Mouse (Mus musculus) frontal cortex, postnatal 36 days (tissue): Measurements from ENCODE around the gene Igsf21.

Source experiments
- DNase-seq, 2 experiments: peaks; one replicate each; pipeline ENCODE4 v3.0.0; 2022; ENCODE audit warnings: low spot score in 2 of 2

Igsf21 gene

DNA sequence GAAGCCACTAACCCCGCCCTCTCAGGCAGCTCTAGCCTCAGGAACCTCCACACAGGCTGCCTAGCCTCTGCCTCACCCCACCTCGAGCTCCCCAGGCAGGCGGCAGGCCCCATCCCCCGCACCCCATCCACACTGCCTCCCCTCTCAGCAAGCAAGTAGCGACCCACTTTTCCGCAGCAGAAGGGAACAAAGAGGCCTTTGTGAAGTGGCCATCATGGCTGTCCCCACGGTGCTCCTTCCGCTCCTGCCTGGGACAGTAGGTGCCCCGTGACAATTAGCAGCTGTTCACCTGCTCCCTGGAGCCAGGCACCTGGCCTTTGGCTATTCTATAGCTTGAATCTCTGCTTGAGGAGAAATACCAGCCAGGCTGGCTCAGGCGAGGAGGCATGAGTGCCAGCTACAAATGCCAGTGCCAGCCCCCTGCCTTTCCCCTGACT lies 9.3 kb downstream of the Igsf21 start:
- DNase-seq = no peak

DNA sequence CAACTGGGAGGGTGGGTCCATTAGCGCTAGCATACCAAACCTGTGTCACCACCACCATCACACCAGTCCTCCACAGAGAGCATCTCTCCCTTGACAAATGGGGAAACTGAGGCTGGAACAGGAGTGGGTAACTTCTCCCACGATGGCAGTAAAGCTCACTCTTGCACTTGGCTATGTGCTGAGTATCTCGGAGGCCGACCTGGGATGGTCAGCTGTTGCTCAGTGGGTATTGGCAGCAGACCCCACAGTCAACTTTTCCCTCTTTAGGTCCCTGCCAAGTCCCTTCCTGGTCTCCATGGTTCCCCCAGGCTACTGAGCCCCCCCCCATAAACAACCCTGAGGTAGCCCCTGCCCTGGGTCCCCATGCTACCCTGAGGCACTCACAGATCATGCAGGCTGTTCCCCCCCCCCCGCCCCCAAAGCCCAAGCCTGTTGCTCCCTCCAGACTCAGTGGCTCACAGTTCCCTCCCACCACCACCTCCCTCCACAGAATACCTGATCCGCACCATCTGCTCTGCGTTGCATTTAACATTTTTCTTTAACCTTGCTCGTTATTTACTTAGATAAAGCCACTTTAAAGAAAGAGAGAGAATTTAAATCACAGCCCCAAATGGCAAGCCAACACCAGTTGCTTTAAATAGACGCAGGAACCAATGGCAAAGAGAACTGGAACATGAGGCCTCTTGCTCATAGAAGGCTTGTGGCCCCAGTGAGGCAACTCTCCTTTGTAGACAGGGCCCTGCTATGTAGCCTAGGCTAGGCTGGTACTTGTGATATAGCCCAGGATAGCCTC lies 11.0 kb downstream of the Igsf21 start:
- no peak for DNase-seq

DNA sequence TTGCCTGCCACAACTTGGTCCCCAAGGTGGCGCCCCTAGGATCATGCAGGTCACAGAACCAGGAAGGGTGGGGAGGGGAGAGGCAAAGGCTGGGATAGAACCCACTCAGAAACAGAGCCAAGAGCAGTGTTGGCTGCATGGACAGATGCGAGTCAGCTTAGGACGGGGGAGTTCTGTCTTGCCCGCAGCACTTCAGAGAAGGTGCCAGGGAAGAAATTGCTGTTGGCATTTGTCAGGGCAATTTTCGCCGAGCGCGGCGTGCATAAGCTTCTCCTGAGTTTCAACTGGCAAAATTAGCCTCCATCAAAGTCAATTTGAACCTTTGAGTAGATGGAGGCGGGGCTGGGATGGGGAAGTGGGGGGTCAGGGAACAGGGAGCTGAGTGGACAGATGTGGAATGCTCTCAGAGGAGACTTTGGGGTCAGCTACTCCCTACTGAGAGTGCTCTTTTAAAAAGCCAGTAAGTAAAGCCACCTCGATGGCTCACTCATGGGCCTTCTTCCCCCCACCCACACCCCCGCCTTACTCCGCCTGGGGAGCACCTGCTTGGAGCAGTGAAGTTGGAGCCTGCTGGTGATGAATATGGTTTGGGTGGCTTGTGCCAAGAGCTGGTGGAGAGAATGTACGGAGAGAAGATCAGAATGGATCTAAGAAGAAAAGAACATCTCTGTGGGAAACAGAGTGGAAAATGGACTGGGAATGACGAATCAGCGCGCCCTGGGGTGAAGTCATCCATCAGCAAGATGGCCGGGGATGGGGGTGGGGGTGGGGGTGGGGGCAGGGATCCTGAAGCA lies 12.0 kb downstream of the Igsf21 start:
- no peak for DNase-seq

DNA sequence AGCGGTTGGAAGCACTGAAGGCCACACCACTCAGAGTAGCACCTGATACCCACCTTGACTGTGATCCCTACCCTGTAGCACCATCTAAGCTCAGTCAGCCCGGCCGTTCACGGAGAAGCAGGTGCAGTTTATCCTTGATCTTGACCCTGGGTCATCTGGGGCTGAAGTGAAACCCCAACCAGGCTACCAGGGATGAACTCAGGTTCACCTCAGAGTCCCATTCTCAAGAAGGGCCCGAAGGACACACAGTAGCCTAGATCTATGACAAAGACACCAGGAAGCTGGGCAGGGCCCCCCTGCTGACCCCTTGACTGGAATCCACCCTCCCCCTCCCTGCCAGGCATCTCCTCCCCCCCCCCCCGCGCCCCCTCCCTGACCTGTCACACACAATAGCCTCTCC lies 18.7 kb downstream of the Igsf21 start:
- no peak for DNase-seq

DNA sequence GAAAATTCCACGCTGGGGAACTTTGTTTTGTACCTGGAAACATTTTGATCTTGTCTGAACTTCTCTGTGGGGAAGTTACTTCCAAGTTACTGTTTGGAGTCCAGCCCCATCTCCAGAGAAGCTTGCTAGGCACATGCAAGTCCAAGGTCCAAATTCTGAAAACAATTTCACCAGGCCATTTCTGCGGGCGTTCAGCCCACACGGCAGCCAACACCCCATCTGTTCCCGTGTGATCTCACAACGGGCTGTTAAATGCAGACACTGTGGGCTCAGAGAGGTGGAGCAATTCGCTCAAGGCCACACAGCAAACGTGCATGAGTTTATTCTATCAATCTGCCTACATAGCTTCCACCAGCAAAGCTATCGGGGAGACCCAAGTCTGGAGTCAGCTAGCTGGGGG lies 21.4 kb downstream of the Igsf21 start:
- DNase-seq = peak in 1 of 2 experiments; percentile 50

DNA sequence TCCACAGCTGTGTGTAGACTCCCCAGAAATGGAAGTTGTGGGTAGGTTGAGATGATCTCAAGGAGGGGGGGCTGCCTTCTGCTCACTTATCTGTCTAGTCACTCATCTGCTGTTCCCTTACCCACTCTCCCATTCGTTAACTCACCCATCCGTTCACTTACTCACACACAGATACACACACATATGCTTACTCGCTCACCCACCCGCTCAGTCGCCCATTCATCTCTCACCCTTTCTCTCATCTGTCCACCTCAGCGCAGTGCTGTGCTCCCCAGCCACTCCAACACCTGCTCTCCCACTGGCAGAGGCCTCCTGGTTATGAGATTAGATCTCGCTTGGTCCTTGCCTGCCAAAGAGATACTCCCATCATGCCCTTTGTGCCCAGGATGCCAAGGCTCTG lies 22.1 kb downstream of the Igsf21 start:
- peak in 1 of 2 experiments; percentile 51 for DNase-seq

DNA sequence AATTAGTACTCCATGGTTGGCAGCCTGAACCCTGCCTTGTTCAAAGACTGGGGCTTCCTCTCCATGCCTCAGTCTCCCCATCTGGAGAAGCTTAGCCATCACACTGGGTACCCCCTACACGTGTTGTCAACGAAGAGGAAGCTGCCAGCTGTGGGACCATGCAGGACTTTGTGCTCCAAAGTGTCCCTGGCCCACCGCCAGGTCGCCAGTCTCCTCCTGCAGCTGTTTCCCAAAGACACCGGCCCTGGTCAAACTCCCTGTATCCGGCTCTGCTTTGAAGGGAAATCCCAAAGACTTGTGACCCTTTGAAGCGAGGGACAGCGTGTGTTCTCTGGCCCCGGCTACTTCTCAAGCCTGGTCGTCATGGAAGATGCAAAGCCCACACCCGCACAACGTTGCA lies 23.5 kb downstream of the Igsf21 start:
- DNase-seq = no peak

DNA sequence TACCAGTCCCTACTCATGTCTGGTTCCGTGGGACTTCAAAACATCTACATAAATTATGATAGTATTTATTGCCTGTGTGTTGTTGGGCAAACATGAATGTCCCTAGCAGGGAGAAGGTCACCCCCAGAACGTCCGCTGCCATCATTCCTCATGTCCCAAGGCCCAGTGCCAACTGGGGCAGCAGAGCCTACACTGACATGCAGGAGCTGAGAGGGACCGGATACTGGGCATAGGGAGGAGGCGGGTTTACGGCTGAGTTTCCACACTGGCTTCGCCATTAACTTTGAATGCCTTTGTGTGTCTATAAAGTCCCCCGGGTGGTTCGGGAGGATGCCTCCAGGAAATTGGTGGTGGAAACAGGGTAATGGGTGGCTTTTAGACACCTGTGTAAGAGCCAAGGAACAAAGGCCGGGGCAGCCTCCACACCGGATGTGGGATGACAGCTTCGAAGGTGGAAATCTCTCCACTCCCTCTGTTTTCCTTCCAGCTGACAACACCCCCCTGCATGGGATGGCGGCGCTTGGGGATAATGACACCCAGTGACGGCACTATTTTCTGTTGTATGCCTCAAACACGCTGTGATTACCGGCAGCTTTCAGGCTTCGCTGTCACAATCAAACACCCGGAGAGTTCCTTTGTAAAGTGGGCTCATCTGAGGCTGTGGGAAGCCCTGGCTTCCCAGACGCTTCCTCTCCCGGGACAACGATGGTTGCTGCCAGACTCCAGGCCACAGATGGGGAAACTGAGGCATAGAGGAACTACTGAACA lies 26.1 kb downstream of the Igsf21 start:
- DNase-seq = no peak

DNA sequence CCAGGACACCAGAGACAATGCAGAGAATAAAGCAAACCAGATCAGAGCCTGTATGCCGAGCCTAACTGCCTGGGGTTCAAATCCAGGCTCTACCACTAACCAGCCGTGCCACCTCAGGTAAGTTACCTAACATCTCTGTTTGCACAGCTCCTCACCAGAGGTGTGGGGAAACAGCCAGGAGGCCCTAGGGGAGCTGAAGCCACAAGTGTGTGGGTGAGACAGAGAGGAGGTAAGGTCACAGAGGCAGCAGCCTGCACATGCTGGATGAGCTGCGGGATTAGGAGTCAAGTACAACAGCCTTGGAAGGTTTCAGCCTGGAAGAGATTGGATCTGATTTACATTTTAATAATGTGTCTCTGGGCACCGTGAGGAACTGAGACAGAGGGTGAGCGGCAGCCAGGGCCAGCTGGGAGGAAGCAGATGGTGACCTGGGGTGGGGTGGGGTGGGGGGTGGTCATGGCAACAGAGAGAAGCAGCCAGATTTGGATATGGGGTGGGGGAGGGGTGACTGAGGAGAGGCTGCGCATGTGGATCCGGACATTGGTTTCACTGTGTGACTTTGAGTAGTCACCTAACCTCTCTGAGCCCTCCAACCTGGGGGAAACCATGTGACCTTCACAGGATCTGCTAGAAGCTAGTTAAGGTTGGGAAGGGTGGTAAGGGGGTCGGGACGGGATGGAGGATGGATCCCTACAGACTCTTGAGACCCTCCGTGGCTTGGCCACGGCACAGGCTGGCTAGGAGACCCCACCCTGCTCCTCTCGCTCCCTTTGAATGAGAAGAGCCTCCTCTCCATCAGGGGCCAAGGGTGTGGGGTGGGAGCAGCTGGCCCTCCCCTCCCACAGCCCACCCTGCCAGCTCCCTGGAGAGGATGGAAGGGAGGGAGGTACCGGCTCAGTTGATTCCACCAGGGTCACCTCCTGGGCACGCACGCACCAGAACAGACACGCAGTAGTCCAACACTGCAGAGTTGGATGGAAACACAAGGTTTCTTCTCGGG lies 27.4 kb downstream of the Igsf21 start:
- DNase-seq = no peak

DNA sequence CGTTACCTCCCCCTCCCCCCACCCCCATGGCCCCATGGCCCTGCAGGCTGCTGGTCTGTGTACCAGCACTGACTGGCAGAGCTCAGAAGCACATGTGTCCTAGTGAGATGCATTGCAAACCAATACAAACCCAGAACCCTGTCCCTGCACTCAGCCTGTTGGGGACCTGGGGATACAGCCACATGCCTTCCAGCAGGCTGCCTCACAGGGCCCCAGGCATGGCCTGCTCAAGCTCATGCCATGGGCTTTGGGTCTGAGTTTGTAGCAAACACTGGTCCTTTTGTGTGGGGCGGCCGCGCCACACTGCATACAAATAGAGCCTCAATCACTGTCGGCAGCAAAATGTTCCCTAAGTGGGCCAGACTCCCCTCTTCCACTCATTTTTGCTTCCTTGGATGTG lies 28.2 kb downstream of the Igsf21 start:
- DNase-seq = no peak

DNA sequence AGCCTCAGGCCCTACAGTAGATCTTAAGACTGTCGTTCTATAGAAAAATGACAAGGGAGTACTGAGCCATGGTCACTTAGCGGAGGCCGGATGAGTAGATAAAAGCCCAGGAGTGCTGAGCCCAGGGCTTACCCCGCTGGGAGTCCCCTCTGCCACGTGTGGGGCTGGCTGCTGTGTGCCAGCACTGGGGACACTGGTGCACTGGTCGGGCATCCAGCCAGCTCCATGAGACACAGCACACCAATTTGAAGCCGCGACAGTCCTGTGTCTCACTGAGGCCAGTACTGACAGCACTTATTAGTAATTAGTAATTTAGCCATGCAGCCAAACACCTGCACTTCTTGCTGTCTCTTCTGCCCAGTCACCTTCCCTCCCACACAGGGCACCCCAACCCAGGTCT lies 28.6 kb downstream of the Igsf21 start:
- DNase-seq = no peak

DNA sequence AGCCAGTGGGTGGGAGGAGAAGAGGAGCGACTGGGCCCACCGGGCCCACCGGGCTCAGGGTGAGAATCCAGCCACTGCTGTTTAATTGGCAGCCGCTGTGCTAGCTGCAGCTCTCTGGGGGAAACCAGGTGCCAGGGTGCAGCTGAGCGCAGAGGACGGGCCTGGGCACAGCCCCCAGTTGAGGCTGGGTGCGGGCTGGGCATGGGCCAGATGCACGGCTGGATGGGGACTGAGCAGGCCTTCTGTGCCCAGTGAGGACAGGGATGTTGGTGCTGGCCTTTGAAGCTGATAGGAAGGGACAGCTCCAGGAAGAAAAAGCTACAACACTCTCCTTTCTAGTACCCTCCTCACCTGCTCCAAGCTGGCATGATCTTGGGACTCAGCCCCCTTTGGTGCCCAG lies 30.5 kb downstream of the Igsf21 start:
- DNase-seq = no peak

DNA sequence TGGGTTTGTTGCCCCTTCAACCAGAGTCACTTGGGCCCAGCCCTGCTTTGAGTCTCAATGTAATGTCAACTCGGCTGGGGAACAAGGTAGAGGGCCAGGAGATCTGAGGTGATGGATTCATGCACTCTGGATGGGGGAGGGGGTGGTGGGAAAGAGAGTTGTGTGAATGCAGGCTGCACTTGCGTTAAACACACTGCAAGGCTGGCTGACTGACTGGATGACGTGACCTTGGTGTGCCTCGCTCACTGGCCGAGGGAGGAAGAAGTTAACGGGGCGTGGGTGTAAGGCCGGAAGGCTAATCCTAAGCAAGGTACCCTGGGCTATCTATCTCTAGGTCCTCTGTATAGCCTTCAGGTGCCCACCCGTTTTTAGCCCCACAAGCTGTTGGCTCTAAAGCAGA lies 31.4 kb downstream of the Igsf21 start:
- DNase-seq = no peak

DNA sequence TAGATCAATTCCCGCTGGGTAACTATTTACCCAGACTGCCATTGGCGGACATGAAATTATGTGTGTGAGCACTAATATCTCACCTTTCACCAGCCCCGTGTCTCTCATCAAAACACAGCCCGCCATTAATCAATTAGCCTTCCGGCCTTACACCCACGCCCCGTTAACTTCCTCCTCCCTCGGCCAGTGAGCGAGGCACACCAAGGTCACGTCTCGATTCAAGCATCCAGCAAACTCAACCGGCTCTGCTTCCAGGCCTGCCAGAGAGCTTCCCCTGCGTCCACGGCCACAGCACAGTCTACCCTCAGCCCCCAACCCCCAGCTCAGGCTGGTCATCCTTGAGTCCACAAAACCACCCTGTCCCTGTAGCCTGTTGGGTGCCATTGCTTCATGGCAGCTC lies 32.2 kb downstream of the Igsf21 start:
- DNase-seq = no peak

DNA sequence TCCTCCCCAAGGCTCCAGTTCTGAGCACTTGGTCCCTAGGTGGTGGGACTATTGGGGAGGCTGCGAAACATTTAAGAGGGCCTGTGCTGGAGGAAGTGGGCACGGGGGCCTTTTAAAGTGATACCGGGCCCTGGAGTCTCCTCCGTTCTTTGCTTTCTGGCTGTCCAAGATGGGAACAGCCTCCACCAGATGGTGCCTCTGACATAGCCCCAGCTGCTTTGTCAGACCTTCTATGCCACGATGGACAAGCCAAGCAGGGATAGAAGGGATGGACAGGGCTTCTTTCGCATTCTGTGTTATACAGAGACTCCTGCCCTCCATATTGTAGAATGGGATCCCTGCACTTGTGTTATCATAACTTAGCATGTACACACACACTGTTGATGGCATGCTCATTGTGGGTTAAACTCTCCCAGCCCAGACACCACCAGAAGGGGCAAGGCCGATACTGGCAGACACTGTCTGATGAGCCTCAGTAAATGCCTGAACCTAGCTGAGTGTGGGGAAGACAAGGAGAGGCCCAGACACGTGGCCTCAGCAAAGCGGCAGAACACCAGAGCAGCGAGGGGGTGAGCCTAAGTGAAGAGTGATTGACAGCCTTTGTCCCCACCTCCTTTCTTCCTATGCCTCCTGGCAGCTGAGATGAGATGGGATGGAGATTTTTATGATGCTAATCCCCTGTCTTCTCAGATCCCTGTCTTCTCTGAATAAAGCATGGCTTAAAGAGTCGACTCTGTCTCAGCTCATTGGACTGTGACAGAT lies 36.3 kb downstream of the Igsf21 start:
- DNase-seq = no peak

DNA sequence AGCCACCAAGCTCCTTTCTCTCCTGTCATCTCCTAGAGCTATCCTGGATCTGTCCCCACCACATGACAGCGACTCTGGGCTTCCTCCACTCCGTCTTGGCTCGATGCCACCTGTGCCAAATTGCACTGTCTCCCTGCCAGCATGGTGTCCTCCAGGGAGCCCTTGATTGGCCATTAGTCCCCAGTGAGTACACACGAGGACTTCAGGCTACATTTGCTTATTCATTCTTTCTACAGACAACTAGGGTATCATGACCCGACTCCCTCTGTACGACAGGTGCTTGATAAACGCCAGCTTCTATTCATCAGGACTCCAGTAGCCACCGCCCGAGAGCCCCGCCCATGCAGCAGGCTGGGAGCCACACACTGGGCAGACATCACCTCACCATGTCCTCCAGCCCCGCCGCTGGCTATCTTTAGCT lies 40.8 kb downstream of the Igsf21 start:
- peak; percentile 59 to 63 for DNase-seq

DNA sequence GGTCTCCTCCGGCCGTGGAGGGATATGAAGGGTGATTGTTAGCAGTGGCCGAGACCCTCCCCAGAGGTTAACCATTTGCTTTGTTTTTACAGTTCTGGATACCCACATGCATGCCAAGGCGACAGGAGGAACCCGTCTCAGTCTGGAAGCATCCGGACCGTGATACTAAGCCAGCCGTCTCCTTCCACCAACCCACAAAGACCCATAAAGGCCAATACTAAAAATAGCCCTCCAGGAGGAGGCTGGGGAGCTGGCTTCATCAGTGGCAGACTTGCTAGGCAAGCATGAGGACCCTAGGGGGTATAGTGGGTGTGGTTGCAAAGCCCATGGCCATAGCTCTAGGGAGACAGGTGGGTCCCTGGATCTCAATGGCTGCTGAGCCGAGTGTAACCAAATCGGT lies 41.8 kb downstream of the Igsf21 start:
- DNase-seq = no peak

DNA sequence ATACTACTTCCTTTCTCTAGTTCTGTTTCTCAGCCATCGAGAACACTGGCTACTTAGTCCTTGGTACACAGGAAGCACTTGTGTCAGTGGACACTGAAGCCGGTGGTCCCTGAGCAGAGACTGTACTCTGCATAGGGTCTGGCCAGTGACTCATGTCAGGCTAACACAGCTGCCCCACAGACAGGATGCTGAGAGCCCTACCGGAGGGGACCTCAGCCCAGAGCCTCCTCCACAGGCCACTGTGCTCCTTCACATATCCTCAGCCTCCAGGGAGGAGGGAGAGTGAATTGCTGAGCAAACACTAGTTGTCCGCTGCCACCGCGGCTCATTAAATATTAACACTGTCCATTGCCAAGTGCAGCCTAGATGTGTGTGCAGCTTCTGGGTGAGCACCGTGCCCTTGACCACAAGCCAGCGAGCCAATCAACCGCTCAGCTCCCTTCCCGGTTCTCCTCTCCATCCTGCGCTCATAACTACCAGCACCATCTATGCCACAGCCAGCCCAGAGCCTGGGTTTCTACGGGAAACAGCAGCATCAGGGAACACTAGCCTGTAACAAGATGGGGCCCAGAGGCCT lies 42.8 kb downstream of the Igsf21 start:
- DNase-seq = no peak

DNA sequence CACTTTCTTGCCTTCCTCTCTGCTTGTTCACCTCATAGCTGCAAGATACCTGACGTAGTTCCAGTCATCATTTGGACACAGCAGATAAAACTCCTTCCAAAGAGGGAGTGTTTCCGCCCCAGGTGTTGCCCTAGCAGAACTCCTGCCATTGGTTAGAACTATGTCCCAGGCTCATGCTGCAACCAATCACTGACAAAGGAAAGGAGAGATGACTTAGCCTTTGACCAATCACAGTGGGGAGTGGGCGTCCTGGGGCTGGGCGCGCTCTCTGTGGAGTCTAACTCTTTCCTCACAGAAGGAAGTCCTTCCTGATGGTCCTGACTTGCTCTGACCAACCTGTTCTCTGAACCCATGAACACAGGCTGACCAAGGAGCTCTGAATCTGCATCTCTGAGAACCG lies 44.4 kb downstream of the Igsf21 start:
- DNase-seq = no peak

DNA sequence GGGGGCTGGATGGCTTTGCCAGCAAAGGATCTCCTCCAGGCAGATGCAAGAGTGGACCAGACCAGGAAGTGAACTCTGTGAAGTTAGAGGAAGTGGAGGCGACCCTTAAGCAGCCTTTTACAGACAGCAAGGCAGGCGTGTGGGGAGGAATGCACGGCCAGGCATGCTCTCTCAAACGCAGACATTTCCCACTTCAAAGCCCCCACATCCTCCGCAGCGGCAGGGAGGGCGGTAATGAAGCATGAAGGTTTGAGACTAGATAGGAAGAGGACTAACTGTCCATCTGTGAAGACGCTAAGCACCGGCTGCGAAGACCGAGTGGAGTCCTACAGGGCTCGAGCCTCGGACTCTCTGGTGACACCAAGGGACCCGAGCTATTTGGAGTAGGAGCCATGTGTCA lies 46.3 kb downstream of the Igsf21 start:
- no peak for DNase-seq
